Mouse (Mus musculus) forebrain, embryonic 14.5 days (tissue): Measurements from ENCODE around the gene Sebox. TPM values are rescaled to one million over a fixed set of nuclear protein-coding genes. Genes with fewer than 3 reads are reported as not detected.

Source experiments
- ATAC-seq: fragments of 200-750 bp; cut with Nextera tagmentation; 2 replicates; pipeline ENCODE4 v1.8.0; 2017; ENCODE audit warnings: mild to moderate bottlenecking, moderate library complexity
- DNase-seq: peaks from one replicate; pipeline ENCODE4 v3.0.0-alpha.2; 2015; ENCODE audit warnings: low spot score
- H3K27ac ChIP-seq: fragments of 300-500 bp; sonication (generic); 2 replicates; pipeline ENCODE4 v1.5.1; 2014; ENCODE audit warnings: low read depth, mild to moderate bottlenecking, control low read depth, low read length, moderate library complexity
- H3K27me3 ChIP-seq: fragments of 300-500 bp; sonication (generic); replicated peaks from 2 replicates; pipeline ENCODE4 v1.6.1; 2014; ENCODE audit warnings: low read length, control low read depth, mixed read lengths; ENCODE audit not compliant: control insufficient read depth, insufficient read depth
- H3K36me3 ChIP-seq: fragments of 300-500 bp; sonication (generic); 2 replicates; pipeline ENCODE4 v1.6.1; 2014; ENCODE audit warnings: low read length, control low read depth; ENCODE audit not compliant: control insufficient read depth, insufficient read depth
- H3K4me1 ChIP-seq: fragments of 300-500 bp; sonication (generic); 2 replicates; pipeline ENCODE4 v1.6.1; 2014; ENCODE audit warnings: antibody characterized with exemption, low read length, control low read depth; ENCODE audit not compliant: control insufficient read depth, insufficient read depth
- H3K4me2 ChIP-seq: fragments of 300-500 bp; sonication (generic); 2 replicates; pipeline ENCODE4 v1.6.1; 2014; ENCODE audit warnings: mild to moderate bottlenecking, control low read depth, low read length
- H3K4me3 ChIP-seq: fragments of 300-500 bp; sonication (generic); 2 replicates; pipeline ENCODE4 v1.5.1; 2014; ENCODE audit warnings: low read depth, low read length, control low read depth
- H3K9ac ChIP-seq: fragments of 300-500 bp; sonication (generic); 2 replicates; pipeline ENCODE4 v1.6.1; 2014; ENCODE audit warnings: mild to moderate bottlenecking, low read length, control low read depth, moderate library complexity
- H3K9me3 ChIP-seq: fragments of 300-500 bp; sonication (generic); replicated peaks from 2 replicates; pipeline ENCODE4 v1.6.1; 2016; ENCODE audit warnings: low read length, control low read depth, mixed read lengths; ENCODE audit not compliant: control insufficient read depth
- WGBS: fragments of 180-500 bp; shearing (Covaris S2); extraction: QIAGEN DNeasy Blood & Tissue Kit; methylation state at CpG from one replicate; pipeline ENCODE4 v1.1.7; 2014; 5-methylcytosine and 5-hydroxymethylcytosine counted together
- polyA plus RNA-seq: library from polyadenylated mRNA; unstranded; fragments of >200 nt; fragmentation: Nextera tagmentation; extraction: Ambion mirVana; gene quantifications from 2 replicates; pipeline ENCODE4 v1.2.1, GENCODE M21; 2014

Sebox gene
- 0.66 and 0.72 TPM in 2 replicates for polyA plus RNA-seq

DNA sequence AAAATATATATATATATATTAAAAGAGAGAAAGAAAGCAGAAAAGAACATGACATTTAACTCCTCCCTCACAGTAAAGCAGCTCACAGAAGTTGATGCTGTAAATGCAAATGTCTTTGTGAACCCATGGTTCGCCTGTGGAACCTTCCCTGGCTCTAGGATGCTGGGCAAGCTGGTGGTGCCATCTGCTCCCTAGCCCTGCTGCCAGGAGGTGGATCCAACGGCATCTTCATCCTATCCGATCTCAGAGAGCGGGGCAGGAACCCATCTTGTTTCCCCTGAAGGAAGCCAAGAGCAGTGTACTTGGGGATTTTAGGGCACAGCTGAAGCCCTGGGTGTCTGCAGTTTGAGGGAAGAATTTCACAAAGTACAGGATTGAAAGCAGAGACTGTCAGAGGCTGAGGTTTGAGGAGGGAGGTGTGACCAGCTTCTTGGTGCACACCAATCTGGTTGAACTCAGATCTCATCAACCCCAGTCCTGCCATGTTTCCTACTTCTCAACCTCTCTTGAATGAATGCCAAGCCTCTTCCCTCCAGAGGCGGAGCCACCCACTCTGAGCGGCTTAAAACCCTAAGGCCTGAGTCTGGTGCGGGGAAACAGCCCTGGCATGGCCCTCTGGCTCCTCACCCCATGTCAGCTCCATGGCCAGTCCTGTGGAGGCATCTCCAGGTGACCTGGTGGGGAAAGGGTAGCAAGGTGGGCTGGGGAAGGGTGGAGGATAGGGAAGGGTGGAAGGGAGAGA lies at the start of gene Sebox:
Gene Sebox, plus strand, starts transcription at position 539 of the 742 bp plus-strand sequence.
- no peak within 1 kb of the TSS for H3K4me3 ChIP-seq
- DNase-seq (peak; percentile 59), ATAC-seq (no peak)
- H3K4me2 ChIP-seq, result no peak within 1 kb of the TSS
- no peak within 1 kb of the TSS for H3K9ac ChIP-seq
- H3K27ac ChIP-seq, result peak within 1 kb of the TSS; percentile 46; the same call in 1 of the 2 replicates
- no peaks in the 10 kb centered on the region for H3K9me3 ChIP-seq
- H3K4me1 ChIP-seq, result no peaks in the 10 kb centered on the region
- H3K27me3 ChIP-seq, result no peaks in the 10 kb centered on the region
- H3K36me3 ChIP-seq, result peaks cover 29% of the 10 kb centered on the region
- 65% methylated on average over 7 of the region's 7 CpGs for WGBS

DNA sequence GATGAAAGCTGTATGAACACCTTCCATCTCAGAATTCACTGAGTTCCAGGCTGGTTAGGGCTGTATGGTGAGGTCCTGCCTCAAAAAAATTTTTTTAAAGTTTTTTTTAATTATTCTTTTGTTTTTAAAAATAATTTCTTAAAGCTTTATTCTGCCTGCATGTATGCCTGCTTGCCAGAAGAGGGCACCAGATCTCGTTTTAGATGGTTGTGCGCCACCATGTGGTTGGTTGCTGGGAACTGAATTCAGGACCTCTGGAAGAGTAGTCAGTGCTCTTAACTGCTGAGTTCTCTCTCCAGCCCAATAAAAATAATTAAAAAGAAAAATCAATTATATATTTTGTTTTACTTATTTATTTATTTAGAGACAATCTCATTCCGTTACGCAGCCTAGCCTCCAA lies 49.6 kb upstream of the Sebox start:
- no peak overlapping the region for H3K4me2 ChIP-seq
- no peaks in the 10 kb centered on the region for H3K27me3 ChIP-seq
- no peak for ATAC-seq
- H3K9me3 ChIP-seq, result no peaks in the 10 kb centered on the region
- no peak overlapping the region for H3K9ac ChIP-seq
- H3K36me3 ChIP-seq, result no peaks in the 10 kb centered on the region
- WGBS, result 11% methylated on average over 4 of the region's 4 CpGs
- no peaks in the 10 kb centered on the region for H3K4me1 ChIP-seq
- peak; percentile 75 for DNase-seq
- H3K4me3 ChIP-seq, result no peak overlapping the region
- H3K27ac ChIP-seq, result no peak overlapping the region

DNA sequence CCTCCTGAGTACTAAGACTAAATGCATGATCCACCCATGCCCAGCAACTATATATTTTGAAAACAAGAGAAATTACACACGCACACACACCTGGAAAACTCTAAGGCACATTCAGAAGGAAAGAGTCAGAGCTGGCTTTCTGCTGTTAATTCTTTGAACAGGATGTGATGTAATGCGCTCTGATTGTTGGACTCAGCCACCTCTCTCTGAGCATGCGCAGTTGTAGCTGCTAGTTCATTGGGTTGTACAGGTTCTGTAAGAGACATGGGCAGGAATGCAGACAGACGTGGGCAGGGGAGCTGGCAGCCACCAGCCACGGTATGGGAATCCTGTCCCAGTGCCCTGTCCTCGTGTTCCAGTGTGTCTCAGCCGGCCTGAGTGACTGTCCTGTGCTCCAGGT lies 49.0 kb upstream of the Sebox start:
- DNase-seq (no peak), ATAC-seq (no peak)
- Histone ChIP-seq H3K4me1 (no peaks in the 10 kb centered on the region), H3K9ac (no peak overlapping the region), H3K27ac (no peak overlapping the region), H3K9me3 (no peaks in the 10 kb centered on the region), H3K27me3 (no peaks in the 10 kb centered on the region), H3K4me3 (no peak overlapping the region), H3K4me2 (no peak overlapping the region), H3K36me3 (no peaks in the 10 kb centered on the region)
- 64% methylated on average over 7 of the region's 7 CpGs for WGBS

DNA sequence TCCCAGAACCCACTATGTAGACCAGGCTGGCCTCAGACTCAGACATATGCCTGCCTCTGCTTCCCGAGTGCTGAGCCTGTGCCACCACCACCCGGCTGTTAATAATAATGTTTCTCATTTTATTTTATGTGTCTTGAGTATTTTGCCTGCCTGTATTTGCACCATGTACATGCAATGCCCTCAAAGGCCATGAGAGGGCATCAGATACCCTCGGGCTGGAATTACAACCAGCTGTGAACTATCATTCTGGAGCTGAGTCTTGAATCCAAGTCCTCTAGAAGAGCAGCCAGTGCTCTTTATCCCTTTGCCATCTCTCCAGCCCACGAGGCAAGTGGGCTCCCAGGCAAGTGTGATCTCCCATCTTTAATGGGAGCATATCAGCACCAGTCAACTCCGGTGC lies 47.9 kb upstream of the Sebox start:
- Histone ChIP-seq H3K27me3 (no peaks in the 10 kb centered on the region), H3K4me3 (no peak overlapping the region), H3K36me3 (no peaks in the 10 kb centered on the region), H3K4me2 (no peak overlapping the region), H3K9me3 (no peaks in the 10 kb centered on the region), H3K9ac (no peak overlapping the region), H3K4me1 (no peaks in the 10 kb centered on the region), H3K27ac (no peak overlapping the region)
- peak; percentile 30 for DNase-seq
- ATAC-seq, result no peak
- WGBS, result 47% methylated on average over 5 of the region's 5 CpGs

GRCm38 (mm10) chr11:78458740-78459139 lies 44.5 kb upstream of the Sebox start:
- Histone ChIP-seq H3K9me3 (no peaks in the 10 kb centered on the region), H3K27ac (no peak overlapping the region), H3K9ac (no peak overlapping the region), H3K27me3 (no peaks in the 10 kb centered on the region), H3K4me2 (no peak overlapping the region), H3K4me1 (no peaks in the 10 kb centered on the region), H3K36me3 (no peaks in the 10 kb centered on the region), H3K4me3 (no peak overlapping the region)
- DNase-seq (no peak), ATAC-seq (no peak)
- WGBS, result 83% methylated on average over 17 of the region's 17 CpGs

- 72% methylated on average over 1 of the region's 1 CpGs for WGBS
- H3K9me3 ChIP-seq, result no peaks in the 10 kb centered on the region
- no peak overlapping the region for H3K9ac ChIP-seq
- no peak overlapping the region for H3K27ac ChIP-seq
- no peaks in the 10 kb centered on the region for H3K36me3 ChIP-seq
- H3K4me2 ChIP-seq, result no peak overlapping the region
- ATAC-seq, result no peak
- peaks cover 6% of the 10 kb centered on the region; the same call in 1 of the 2 replicates for H3K4me1 ChIP-seq
- H3K4me3 ChIP-seq, result no peak overlapping the region
- no peaks in the 10 kb centered on the region for H3K27me3 ChIP-seq
- DNase-seq, result no peak
Observed at GRCm38 (mm10) chr11:78461894-78462293, 41.4 kb upstream of the Sebox start.

DNA sequence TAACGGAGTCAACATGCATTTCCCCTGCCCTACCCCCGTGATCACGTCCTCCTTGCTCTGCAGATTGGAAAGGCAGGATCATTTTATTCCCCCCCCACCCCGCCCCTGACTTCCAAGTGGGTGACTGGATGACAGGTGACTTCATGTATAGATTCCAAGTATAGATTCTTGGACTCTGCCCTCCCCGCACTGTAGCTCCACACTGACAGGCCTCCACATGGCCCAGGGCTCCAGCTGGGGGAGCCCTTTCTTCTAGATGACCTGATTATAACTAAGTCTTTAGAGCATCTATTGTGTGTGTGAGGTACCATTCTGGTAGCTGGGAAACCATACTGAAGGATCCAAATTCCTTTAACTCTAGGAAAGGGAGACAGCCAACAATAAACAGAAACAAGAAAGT lies 40.6 kb upstream of the Sebox start:
- no peak overlapping the region for H3K27ac ChIP-seq
- DNase-seq (no peak), ATAC-seq (no peak)
- no peaks in the 10 kb centered on the region for H3K36me3 ChIP-seq
- H3K4me2 ChIP-seq, result no peak overlapping the region
- 78% methylated on average over 5 of the region's 5 CpGs for WGBS
- no peaks in the 10 kb centered on the region for H3K9me3 ChIP-seq
- no peak overlapping the region for H3K9ac ChIP-seq
- no peaks in the 10 kb centered on the region for H3K27me3 ChIP-seq
- H3K4me1 ChIP-seq, result peaks cover 6% of the 10 kb centered on the region; the same call in 1 of the 2 replicates
- H3K4me3 ChIP-seq, result no peak overlapping the region

DNA sequence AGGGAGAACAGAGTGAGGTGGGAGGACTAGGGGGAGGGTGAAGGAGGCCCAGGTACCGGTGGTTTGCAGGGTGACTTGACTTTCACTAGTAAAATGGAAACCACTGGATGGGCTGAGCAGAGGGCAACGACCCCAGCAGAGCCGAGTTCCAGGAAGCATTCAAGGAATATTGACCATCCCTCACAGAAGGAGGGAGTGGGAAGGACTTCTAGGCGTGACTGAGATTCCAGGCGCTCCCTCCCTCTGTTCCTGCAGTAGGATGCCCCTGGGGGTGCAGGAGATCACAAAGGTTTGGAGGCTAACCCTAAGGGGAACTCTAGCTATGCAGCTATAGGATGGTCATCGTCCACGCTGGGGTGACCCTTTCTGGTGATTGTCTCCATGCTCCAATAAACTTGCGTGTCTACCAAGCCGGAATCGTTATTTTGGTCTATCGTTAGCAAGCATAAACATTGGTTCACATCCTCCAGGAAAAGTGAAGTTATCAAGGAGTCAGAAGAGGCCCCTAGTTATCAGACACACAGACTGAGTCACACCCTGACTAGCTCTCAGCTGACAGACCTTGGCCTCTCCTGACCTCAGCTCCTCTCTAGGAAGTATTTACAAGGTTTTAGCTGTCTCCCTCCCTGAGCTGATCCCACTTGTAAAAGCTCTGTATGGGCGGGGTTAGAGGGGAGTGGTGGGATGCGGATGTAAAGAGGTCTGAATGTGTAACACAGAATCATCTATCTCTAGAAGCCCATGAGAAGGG lies 39.8 kb upstream of the Sebox start:
- 73% methylated on average over 13 of the region's 13 CpGs for WGBS
- no peak for ATAC-seq
- Histone ChIP-seq H3K4me1 (peaks cover 6% of the 10 kb centered on the region; the same call in 1 of the 2 replicates), H3K36me3 (no peaks in the 10 kb centered on the region), H3K4me2 (no peak overlapping the region), H3K9me3 (no peaks in the 10 kb centered on the region), H3K27me3 (no peaks in the 10 kb centered on the region), H3K4me3 (no peak overlapping the region), H3K27ac (no peak overlapping the region), H3K9ac (no peak overlapping the region)
- DNase-seq, result no peak

DNA sequence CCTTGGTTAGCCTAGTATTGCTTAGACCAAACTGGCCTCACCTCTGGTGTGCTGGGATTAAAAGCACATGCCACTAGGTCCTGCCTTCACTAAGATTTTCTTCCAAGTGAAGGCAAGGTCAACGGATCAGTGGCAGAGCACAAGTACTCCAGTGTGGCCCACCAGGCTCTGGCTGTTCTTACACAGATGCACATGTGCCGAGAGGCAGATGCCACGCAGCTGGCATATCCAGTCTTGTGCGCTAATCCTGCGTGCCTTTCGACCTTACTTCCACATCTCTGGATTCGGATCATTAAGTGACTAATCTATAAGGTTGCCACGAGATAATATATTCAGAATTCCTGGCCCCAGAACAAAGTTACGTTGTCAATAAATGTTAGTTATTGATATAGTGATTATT lies 38.1 kb upstream of the Sebox start:
- H3K27ac ChIP-seq, result no peak overlapping the region

More for the DNA sequence above, 38.1 kb upstream of the Sebox start:
- H3K4me1 ChIP-seq, result peaks cover 6% of the 10 kb centered on the region; the same call in 1 of the 2 replicates
- ATAC-seq (peak; percentile 22; the same call in 1 of the 2 replicates), DNase-seq (no peak)
- no peaks in the 10 kb centered on the region for H3K9me3 ChIP-seq
- no peaks in the 10 kb centered on the region for H3K27me3 ChIP-seq
- H3K4me3 ChIP-seq, result peak overlapping the region; percentile 70
- no peaks in the 10 kb centered on the region for H3K36me3 ChIP-seq
- WGBS, result 25% methylated on average over 9 of the region's 9 CpGs
- H3K9ac ChIP-seq, result peak overlapping the region; percentile 85; the same call in 1 of the 2 replicates
- peak overlapping the region; percentile 82 for H3K4me2 ChIP-seq
